Mouse (Mus musculus) frontal cortex, postnatal 10 days (tissue): Measurements from ENCODE around the gene Pold2.

Experiments used
- DNase-seq, 2 experiments: peaks; one replicate each; pipeline ENCODE4 v3.0.0; 2022; ENCODE audit warnings: low spot score in 2 of 2, mixed read lengths in 1 of 2

Gene Pold2

DNA sequence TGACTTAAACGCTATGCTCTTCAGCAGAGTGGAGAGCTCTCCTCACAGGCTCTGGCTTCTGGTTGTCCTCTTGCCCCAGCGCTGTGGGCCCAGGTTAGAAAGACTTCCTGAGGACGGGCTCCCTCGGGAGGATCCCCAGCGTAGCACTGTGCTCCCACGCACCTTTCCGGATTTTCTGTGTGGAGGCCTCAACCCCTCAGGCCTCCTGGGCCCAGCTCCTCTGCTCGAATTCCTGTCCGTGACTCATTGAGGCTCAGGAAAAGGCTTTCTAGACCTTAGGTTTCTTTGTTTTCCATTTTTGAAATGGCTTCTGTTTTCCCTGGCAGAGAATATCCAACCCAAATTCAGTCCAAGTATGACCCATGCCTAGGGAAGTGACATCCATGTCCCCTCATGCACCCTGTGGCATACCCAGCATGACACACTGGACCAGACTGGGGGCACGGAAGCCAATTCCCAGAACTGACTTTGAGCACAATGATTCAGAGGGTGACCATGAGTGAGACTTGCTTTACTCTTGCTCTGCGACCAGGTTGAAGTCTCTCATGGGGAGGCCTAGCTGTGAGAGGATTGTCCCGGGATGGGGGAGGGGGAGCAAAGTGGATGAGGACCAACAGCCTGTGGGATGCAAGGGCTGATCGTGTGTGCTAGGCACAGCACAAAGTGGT, 18.1 kb downstream of the Pold2 start:
- no peak for DNase-seq

DNA sequence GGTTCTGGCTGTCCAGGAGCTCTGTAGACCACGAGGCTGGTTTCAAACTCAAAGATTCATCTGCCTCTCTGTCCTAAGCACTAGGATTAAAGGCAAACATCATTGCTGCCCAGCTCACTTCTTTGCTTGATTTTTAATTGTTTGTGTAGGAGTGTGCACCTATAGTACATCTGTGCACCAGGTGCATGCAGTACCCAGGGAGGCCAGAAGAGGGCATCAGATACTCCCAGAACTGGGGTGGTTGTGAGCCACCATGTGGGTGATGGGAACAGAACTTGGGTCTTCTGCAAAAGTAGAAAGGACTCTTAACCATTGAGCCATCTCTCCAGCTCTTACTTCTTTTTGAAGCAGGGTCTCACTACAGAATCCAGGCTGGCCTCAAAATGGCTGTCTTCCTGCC, 19.4 kb downstream of the Pold2 start:
- no peak for DNase-seq

DNA sequence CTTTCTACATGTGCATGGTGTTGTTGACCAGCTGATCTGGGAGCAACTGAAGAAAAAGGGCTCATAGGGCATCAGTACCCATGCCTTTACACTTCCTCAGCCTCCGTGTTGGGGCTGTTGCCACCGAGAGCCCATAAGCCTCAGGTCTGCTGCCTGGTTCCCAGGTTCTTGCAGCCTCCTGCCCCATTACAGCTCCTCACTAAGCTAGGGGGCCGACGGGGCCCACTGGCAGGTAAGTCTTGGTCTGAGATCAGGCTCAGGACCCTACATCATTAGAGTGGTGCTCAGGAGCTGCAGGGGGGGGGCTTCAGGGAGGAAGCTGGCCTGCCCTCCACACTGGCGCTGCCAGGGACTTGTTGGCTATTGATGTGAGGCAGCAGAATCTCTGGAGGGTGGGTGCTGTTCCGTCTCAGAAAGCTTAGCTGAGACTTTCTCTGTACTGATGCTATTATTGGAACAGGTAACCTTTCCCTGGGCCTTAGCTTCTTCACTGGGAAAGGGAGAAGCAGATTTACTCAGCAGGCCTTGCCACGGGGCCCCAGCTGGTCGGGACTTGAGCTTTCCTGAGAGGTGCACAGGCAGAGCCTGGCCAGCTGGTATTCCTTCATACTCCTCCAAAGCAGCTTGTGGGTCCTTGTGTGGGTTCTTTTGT, 21.5 kb downstream of the Pold2 start:
- no peak for DNase-seq

DNA sequence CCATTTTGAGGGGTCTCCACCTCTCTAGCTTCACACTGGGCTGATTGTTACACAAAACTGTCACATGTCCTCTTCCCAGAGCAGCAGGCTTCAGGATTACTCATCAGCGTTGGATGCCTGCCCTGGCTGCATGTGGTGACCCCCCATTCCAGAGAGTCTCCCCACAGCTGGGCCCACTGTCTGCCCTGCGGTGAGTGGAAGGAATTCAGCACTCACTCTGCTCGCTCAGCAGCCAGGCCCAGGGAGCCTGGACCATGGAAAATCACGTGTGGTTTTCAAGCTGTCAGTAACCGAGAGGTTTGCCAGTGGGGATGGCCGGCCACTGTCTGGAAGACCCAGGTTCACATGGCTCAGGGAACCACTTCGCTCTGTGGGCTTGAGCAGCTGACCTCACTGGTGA, 22.2 kb downstream of the Pold2 start:
- peak in 1 of 2 experiments; percentile 42 for DNase-seq

DNA sequence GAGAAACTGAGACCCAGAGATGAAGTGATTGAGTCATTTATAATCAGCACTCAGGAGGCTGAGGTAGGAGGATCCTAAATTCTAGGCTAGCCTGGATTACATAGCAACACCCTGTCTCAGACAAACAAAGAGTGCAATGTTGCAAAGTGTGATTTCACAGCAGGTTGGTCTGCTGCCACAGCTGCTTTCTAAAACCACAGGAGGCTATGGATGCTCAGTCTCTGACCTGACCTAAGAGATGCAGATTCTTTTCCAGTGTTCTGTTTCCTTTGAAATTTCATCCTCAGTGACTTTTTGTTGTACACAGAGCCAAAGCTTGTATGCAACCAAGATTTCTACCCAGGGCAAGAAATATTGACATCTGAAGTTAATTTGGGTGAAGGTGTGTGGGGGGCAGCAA, 22.6 kb downstream of the Pold2 start:
- no peak for DNase-seq

DNA sequence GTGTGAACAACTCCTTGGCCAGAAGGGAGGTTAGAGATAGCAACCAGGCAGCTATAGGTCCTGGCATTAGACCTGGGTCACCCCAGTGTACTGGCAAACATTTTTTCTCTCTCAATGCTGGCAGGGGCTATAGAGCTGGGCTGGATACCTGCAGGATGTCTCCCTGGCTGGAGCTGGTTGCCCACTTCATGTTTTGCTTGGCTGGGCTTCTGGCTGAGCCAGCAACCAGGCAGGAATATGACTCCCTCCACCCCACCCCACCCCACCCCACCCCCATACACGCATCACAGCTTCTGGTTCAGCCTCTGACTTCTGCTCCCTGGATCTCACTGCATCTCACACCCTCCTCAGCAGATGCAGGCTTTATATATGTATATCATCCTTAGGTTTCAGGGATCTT, 25.8 kb downstream of the Pold2 start:
- DNase-seq = no peak

DNA sequence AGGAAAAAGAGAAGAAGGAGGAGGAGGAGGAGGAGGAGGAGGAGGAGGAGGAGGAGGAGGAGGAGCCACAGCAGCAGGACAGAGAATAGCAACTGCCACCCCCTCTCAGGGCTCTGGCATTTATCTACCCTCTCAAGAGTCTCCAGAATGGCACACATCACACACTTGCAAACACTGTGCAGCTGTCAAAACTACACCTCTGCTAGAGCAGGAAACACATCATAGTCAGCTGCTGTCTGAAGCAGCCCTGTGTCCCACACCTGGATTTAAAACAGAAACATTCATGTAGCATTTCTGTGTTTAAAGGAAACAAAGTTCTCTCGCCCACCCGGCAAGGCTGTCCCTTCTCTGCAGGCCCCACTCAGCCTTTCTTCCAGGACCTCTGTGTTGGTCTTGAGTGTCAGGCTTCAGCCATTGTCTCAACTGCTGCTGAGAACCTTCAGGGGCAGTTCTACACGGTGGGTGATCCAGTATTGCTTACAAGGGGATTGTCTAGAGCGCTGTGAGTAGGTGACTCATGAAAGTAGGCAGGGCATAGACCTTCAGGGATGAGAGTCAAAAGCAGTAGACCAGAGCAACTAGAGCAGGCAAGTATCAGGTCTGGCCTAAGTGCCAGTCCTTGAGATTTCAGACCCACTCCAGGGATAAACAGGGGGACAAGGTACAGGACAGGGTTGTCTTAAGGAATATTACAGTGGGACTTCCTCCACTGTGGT, 26.9 kb downstream of the Pold2 start:
- DNase-seq = no peak

DNA sequence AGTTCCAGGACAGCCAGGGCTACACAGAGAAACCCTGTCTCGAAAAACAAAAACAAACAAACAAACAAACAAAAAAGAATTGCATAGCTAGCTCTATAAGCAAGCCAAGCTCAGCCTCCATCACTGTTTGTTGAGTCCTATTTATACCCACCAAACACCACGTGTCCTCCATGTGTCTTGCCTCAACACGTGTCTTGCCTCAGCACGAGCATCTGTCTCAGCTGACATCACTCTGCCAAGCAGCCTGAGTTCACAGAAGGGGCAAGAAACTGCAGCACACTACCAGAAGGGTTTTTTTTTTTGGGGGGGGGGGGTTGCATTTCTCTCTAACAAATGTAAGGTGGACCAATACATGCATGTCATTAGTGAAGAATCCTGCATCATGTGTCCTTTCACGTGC, 27.6 kb downstream of the Pold2 start:
- no peak for DNase-seq

DNA sequence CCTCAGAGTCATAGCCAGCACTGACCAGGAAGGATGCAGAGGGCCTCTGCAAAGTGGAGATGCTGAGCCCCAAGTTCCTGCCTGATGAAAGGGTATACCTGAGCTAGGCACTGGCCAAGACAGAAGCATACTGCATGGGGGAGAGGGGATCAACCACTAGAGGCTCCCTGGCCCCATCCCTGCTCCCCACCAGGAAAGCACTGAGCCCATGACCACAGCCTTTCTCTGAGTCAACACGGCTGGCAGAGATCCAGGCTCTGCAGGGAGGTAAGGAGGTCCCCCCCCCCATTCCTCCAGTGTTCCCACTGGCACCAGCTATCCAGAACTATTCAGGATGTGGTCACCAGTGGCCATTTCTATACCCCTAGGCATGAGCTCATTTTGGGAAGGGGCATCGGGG, 28.8 kb downstream of the Pold2 start:
- no peak for DNase-seq

DNA sequence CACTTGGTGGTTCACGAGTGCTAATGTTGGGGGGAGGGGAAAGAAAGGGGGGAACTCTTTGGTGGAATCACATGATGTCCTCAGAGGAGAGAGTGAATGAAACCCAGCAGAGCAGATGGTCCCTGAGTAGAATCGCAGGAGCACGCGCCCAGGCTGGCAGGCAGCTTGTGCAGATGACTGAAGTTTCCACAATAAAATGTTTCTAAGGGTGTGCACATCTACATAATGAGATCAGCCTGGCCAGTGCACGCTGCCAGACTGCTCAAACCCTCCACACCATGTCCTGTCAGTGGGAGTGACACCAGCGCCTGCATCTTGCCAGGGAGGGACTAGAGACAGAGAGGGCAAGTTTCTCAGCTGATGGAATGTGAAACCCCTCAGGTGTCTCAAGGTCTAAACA, 29.4 kb downstream of the Pold2 start:
- DNase-seq = peak in 1 of 2 experiments; percentile 52

DNA sequence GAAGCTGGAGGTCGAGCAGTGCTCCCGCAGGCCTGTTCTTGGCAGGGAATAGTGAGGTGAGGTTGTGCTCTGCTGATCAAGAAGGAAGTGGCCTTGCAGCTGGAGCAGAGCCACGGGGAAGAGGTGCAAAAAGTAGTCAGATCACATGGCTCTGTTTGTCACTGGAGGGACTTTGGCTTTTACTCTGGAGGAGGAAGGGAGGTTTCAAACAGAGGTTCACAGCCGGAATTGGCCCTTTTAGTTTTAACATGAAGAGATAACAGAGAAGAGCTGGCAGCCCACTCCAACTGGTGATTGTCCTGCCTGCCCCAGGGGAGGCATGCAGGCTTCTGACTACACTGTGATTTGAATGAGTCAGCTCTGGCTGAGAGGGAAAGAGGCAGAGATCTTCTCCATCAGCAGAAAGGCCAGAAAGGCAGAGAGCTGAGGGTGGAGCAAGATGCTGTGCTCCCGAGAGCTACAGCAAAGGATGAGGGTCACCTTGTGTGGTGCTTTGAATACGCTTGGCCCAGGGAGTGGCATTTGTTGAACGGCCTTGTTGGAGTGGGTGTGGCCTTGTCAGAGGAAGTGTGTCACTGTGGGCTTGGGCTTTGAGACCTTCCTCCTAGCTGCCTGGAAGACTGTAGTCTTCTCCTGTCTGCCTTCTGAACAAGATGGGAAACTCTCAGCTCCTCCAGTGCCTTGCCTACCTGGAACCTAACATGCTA, 31.3 kb downstream of the Pold2 start:
- no peak for DNase-seq

DNA sequence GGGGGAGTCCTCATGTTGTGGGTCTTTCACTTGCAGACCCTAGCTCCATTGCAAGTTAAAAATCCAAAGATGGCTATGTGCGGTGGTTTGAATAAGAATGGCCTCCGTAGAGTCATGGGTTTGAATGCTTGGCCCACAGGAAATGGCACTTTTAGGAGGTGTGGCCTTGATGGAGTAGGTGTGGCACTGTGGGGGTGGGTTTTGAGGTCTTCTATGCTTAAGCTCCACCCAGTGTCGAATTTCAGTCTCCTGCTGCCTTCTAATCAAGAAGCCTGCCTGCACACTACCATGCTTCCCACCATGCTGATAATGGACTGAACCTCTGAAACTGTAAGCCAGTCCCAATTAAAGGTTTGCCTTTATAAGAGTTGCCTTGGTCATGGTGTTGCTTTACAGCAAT, 35.0 kb downstream of the Pold2 start:
- DNase-seq = no peak

DNA sequence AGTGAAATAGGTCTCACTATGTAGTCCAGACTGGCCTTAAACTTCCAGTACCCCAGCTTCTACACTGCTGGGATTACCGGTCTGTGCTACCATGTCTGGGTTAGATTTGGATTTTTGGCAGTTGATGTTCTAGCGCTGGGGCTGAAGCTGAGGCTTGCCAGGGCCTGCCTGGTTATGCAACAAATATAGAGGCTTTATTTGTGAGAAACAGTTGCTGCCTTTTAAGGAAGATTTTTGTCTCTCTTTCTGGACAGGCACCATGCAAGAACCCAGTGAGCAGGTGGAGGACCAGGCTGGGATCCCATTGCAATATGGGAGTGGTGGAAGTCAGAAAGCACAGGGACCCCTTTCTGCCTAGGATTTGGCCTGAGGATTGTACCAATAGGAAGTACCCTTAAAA, 36.3 kb downstream of the Pold2 start:
- DNase-seq = no peak

DNA sequence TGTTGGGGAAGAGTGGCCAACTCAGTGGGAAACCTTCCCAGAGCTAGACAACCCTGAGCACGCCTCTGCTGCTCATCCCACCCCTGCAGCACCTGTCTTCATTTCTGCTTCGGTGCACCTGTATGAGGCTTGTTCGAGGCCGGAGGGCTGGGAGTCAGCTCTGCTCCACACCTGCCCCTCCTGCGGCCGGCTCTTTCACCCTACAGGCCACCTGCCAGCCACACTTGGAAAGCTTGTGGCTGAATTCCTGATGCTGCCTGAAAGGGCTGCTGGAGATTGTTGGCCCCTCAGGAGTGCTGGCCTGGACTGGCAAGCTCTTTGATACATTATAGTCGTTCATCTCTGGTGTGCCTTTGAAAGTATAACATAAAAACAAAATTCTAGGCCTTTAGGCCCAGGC, 37.7 kb downstream of the Pold2 start:
- DNase-seq = no peak

DNA sequence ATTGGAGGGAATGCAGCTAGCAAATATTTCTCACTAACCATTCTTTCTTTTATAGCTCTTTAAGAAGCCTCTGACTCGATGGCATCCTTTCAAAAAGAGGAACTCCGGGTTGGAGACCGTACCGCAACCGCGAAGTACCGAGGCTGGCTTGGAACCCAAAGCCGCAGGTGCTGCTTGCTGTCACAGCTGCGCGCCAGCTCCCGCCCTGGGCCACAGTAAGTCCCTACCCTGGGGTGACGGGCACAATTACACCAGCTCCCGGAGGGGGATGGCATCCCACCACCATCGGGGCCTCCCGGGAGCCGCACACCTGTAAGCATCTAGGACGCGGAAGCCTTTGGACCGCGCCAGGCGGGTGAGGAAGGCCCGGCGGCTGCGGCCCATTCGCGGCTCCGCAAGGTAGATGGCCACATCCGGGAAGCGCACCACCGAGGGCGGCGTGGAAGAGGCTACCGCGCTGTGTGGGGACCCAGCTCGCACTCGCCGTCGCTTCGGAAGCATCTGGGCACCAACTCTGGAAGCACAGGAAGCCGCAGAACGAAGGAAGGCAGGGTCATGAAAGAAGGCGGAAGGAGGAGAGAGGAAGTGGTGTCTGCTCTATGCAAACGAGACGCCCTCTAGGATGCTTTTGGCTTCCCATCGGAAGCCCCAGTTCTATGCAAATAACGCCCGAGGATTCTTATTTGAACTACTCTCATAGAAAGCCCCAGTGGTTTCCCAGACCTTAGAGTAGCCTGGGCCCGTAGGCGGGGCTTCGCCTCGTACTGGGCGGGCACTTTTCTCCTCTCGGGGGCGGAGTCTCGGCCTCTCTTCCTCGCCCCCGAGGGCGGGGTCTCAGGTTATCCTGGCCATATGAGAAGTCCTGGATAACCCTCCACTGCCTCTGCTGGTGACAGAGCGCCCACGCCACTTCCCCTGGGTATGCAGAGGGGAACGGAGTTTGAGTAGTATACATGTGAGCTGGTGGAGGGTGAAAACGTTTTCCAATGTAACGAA, 40.5 kb downstream of the Pold2 start, which contains the start of gene Polm:
Gene Polm (minus strand): TSS at position 766 of the 996 bp plus-strand sequence.
- DNase-seq = peak; percentile 86 to 88

DNA sequence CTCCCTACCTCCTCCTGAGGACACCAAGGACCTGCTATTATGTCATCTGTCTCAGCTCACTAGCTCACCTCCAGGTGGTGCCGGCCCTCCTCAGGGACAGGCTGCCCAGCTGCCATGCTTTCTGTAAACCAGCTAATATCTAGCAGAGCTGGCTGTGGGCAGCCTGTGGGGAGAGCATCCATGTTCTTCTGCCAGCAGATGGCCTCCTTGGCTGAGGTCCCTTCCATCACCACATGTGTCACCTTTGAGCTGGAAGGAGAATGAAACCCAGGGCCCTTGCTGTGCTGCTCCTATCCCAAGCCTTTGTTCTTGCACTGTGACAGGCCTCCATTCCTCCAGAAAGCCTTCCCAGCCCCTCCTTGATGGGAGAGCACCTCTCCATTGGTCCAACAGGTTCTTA, 42.0 kb downstream of the Pold2 start:
- DNase-seq = no peak

DNA sequence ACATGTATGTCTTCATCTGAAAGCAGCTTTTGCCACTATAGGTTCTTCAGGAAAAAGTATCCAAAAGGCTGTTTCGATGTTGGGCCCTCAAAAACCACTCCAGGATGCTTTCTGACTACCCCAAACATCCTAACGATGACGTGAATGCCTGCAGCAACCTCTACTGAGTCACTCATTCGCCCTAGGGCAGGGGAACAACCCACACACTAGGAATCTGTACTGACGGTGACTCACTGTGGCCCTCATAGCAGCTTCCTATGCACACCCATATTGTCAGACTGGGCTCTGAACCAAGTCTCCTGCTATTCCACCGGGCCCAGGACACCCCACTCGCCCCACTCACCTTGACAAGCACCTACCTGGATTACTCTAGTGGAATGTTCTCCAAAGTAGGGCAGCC, 43.0 kb downstream of the Pold2 start:
- no peak for DNase-seq

DNA sequence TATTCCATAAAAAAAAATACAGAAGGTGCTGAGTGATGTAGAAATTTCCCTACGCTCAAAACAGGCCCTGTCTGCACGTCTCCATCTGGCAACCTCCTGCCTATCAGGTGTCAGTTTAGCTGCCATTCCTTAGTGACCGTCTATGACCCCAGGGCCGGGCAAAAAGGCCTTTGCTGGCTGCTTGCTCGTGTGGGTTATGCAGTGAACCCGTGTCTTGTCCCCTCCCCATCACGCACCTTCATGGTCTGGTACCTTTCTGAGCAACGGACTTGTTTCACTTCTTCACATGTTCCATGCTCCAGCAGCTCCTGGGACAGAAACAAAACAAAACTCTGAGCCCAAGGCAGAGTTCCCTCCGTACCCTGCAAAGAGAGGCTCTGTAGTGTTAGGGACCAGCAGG, 43.6 kb downstream of the Pold2 start:
- no peak for DNase-seq

DNA sequence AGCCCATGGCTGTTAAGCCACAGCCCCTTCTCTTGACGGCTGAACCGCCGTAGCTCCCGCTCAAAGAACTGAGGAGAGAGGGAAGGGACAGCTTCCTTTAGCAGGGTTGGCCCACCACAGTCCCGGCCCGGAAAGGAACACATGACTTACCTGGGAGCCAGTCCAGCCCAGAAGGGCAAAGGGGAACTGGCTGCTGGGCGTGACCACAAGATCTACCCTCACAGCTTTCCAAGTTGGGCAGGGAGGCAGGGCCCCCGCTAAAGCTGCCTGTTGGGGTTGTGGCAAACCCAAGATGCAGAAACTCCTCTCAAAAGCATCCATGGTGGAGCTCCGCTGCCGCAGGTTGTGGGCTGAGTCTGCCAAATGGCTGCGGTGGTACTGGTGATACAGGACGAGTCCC, 48.8 kb downstream of the Pold2 start:
- no peak for DNase-seq

DNA sequence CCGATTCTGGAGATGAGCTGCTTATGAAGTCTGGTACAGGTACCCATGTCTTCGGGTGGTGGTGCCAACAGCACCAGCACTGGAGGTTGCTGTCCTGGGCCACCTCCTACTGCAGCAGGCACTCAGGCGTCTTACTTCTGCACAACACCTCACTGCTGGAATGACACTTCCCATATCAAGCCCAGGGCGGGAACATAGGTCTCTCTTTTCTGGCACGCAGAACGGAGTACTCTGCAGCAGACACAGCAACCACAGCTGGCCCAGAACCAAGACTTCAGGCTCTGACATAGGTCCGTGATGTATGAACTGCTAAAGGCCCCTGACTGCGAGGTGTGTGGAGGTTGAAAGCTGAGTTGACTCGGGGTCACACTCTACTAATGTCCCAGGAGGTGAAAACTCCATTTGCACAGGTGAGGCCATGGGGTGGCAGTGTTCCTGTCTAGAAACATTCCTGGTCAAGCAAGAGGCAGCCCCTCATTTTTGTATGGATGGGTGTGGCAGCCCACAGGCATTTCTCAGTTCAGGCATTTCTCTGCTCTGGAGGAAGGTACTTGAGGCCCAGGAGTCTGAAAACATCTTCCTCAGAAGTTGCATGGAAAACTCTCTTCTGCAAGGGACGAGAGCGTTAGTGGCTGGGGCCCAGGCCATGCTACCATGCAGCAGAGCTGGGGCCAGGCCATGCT, 49.4 kb downstream of the Pold2 start:
- no peak for DNase-seq

DNA sequence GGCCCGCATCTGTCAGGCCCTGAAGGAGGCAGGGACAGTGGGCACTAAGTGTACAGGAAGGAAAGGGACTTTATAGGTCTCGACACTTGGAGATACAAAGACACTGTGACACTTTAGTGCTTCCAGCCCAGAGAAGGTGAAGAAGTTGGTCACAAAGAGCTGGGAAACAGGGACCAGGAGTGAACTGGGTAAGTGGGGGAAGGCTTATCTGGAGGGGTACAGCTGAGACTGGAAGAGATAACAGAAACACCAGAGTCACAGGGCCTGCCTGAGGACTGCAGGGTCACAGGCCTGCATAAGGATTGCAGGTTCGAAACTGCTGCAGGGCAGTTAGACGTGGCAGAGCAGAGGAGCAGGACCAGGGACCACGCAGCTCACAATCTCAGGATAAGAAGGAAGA, 50.2 kb downstream of the Pold2 start:
- DNase-seq = no peak
